Mouse (Mus musculus) adrenal gland (tissue): Measurements from ENCODE around the gene Gnptg.
"Not testable (repeated sequence)": the region's sequence is repeated elsewhere in the genome, so short reads cannot be mapped to it uniquely, and the experiment has no call there.

Source experiments
- intact Hi-C: fragments of 180-260 bp; cut with DNase I; formaldehyde crosslinking; loops from one replicate; pipeline ENCODE4 v1.15.1; 2025

Gene Gnptg

DNA sequence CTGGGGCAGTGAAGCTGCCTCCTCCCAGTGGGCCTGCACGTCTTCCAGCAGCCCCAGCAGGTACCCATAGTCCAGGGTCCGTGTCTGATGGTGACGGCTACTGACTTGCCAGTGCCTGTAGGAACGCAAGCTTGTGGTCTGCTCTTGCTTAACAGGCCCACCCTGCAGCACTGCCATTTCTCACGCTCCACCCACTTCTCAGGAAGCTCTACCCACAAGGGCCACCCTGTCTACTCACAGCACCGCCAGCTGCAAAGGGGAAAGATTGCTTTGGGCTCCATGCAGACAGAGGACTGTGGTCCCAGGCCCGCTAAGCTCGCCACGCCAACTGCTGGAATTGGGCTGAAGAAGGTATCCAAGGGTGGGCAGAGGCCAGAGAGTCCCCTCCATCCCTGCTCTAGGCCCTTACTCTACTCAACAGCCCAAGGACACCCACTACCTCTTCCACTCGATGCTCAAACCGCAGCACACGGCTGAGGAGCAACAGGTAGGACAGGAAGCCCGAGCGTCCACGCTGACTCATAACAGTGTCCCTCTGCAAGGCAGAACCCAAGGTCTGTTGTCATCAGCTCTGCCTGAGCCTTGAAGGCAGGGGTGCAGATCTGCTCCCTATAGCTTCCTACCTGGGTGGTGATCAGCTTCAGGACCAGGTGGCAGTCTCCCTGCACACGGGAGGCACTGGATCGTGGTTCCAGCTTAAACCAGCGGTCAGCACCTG lies 8.3 kb upstream of the Gnptg start:
- intact Hi-C loops, result no loop called here

DNA sequence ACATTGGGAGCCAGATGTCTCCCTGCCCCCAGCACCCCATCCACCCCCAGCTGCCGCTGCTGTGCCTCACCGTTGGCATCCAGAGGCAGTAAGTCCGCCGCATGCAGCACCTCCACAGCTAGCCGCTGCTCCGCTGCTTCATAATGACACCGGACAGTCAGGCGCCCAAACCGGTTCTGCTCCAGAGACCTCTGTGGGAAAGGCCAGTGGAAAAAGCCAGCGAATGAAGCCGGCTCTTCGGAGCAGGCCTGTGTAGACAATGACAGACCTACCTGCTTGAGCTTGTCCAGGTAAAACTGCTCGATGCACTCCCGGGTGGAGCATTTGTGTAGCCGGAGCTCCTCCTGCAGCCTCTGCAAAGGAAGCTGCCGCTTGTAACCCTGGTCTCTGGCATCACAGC lies 4.3 kb upstream of the Gnptg start:
- intact Hi-C loops, result no loop called here

DNA sequence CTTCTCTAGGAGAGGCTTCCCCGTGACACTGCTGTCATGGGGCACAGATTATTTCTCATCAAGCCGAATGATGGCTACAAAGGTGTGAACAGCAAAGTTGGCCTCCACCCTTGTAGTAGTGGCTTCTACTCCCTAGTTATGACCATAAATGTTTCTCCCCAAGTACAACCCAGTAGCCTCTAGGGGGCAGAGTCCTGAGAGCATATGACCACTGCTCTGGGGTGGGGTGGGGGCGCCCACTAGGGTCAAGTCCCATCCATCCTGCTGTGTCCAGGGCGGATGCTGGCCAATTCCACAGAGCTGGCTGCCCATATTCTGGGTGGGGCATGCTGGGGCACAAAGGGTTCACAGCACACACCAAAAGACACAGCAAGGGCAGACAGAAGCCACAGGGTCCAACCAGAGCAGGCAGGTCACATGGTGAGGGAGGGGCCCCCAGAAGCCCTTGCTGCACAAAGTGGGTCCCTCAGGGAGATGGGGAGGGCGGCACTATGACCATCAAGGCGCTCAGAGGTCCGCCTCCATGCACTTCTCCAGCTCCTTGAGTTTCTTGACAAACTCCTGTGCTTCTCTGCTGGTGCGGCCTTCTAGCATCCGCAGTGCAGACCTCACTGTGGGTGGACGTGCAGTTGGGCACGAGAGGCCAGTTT lies 3.3 kb upstream of the Gnptg start:
- intact Hi-C loops, result no loop called here

DNA sequence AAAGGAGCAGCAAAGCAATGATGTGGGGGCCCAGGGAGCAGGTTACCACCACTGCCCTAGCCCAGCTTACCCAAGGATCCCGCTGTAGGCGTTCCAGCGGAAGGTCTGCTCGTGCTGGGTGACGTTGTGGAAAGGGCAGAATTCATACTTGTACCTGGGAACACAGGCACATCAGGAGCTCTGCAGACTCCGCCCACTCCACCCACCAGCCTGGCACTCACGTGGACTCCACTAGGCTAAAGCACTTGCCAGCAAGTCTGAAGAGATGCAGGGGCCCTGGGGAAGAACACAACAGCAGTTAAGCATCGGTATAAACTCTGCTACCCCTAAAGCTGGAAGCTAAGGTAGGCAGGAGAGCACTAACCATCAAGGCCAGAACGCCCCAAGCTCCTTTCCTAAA lies 4.3 kb downstream of the Gnptg start:
- intact Hi-C loops, result no loop called here

DNA sequence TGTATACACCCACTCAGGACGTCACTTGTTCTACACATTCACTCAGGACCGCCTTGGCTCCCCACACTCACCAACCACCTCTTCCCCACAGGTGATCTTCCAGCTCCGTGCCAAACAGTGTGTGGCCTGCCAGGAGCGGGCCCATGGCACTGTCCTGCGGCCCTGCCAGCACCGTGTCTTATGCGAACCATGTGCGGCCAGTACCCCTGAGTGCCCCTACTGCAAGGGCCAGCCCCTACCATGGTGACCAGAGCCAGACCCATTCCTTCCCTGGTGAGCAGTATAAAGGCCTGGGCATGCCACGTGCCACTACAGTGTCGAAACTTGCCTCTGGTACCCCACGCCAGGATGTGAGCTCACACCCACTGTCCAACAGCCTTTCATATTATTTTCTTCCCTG lies 8.3 kb downstream of the Gnptg start:
- intact Hi-C loops, result not testable (repeated sequence)

DNA sequence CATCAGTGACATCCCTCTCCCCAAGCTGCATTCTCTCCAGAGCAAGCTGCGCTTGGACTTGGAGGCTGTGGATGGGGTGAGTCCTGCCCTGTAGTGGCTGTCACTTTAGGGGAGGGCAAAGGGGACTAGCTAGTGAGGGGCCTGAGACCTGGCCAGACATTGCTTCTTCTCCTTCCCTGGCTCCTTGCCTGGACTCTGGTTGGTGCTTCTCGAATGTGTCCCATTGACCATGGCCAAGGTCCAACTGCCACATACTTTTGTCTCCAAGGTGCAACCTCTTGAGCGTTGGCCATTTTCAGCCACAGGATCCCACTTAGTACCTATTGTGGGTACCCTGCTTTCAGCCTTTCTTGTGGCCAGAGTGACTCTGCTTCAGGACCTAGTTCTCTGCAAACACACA lies 9.2 kb downstream of the Gnptg start:
- intact Hi-C loops, result no loop called here

DNA sequence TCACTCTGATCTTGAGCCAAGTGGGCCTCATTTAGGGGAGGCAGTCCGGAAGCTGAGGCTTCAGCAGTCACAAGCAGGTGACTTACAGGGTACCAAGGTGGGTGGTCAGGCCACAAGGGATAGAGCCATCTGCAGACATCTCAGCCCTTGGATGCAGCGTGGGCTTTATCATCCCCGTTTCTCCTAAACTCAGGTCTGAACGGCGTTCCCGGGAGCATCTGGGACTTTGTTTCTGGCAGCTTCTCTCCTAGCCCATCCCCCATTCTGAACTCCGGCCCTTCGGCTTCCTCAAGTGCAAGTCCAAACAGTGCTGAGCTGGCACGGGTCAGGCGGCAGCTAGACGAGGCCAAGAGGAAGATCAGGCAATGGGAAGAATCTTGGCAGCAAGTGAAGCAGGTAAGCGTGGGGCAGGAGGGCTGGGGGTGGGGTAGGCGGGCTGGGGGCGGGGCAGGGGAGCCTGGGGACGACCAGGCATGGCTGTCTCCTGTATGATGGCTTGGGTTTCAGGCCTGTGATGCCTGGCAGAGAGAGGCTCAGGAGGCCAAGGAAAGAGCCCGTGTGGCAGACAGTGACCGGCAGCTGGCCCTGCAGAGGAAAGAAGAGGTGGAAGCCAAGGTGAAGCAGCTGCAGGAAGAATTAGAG lies 9.8 kb downstream of the Gnptg start:
- intact Hi-C loops, result not testable (repeated sequence)

DNA sequence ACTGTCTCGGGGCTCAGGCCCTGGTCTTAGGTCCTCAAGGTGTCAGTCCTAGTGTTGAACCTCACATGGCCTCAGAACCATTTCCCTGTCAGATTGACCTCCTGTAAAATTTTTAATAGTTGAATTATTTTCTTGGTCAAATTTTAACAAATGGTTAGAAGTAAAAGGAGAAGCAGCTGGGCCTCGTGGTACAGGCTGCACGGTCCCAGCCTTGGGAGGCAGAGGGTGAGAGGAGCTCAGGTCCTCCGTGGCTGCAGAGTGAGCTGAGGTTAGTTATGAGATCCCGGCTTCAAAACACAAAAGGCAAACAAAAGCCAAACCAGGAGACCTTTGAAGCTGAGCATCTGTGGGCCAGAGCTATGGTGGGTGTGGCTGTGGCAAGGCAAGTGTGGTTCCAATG lies 11.9 kb downstream of the Gnptg start:
- intact Hi-C loops, result no loop called here

DNA sequence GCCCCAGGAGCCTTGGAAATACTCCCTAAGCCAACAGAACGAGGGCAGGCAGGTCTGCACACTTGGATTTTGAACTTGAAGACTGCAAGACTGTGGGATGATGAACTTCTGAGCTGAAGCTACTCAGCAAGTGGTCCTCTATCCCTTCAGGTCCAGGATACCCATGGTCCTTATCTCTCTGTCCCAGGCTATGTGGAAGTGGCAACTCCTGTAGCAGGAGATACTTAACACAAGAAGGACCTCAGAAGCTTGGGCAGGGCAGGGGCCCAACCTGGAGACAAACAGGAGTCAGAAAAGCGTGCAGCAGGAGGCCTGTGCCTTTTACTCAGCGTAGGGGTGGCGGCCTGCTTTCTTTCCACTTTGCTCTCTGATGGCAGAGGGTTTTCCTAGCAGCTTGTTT lies 14.3 kb downstream of the Gnptg start:
- intact Hi-C loops, result no loop called here

DNA sequence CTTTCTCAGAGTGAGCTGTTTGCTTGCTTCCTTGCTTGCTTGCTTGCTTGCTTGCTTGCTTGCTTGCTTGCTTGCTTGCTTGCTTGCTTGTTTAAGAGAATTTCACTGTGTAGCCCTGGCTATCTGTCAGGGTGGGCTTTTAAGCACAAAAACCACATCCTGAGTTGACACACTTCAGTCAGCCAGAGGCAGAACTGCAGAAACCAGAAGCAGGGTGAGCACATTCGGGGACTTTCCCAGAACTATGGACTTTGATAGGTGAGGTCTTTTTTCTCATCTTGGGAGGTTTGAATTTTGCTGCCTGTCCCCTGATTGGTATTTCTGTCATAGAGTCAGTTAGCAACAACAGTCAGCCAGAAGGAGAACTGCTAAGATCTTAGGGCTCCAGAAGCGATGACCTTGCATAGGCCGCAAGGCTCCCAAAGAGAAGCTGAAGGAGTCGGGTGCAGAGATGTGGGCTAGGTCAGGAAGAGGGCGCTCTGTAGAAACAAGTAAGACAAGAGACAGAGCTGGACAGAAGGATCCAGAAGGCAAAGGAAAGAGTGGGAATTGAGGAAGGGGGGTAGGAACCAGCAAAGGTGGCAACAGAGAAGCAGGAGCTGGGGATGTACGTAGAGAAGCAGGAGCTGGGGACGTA lies 15.2 kb downstream of the Gnptg start:
- intact Hi-C loops, result no loop called here

DNA sequence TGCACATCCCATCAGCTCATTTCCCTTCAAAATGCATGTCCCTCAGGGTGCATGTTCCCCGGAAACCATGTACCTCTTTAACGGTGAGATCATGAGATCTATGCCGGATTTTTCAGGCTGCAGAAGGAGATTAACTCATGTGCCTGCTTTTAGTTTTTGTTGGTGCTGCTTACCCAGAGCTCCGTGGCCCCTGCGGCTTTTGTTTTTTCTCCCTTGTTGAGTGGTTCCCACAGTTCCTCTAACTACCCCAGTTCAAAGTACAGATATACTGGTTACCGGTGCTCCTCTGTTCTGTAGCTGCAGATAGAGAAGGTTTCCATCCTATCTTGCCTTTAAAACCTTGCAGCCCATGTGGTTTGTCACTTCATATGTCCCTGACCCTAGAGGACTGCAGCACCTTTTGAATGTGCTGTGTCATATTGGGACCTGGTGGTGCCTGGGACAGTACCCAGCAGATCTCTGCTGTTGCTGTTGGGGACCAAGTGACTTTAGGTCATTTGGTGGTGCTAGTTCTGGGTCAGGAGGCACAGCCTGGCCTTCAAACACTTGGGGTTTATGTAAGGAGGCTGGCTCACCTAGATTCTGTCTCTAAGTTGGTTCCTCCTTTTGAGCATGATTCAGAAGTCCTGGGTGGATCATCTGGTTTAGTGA lies 16.8 kb downstream of the Gnptg start:
- intact Hi-C loops, result no loop called here

DNA sequence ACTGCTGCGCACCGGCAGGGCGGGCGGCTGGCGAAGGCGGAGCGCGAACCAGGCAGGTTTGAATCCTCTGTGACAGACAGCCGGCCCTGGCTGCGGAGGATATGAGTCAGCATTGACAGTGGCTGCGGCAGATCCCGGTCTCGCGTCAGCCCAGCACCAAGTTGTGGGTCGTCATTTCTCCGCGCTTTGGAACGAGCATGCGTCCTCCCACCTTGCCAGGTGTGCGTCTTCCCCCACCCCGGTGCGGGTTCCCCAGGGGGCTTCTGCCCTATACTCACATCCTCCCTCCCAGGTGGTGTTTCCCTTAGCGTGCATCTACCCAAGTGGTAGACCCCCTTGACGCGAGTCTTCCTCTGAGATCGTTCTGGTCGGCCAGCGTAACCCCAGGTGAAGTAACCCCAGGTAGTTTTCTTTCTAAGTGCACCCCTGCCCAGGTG lies 17.4 kb downstream of the Gnptg start:
- intact Hi-C loops, result not testable (repeated sequence)

DNA sequence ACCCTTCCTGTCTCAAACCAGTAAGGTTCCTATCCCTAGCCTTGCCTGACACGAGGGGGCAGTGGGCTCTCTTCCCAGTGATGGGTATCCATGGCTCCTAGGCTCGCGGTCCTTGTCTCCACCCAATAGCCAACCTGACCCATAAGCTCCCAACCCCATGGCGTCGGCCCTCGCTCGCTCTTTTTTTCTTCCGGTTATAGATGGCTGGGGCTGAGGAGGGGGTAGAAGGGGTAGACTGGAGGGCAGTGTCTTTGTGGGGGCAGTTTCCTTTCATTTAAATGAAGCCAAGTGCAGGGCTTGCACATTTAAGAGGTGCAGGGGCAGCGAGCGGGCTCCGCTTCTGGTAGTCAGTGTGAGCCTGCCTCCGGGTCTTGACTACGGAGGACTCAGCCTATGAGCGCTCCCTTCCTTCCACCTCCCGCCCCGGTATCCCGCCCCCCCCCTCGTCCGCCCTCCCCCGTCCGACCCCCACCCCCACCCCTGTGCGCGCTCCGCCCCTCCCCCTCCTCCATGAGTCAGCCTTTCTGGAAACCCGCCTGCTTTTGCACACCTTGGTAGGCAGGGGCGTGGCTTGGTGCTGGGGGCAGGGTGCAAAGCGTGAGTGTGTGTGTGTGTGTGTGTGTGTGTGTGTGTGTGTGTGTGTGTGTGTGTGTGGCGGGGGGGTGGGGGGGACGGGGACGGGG lies 18.0 kb downstream of the Gnptg start:
- intact Hi-C loops, result no loop called here

DNA sequence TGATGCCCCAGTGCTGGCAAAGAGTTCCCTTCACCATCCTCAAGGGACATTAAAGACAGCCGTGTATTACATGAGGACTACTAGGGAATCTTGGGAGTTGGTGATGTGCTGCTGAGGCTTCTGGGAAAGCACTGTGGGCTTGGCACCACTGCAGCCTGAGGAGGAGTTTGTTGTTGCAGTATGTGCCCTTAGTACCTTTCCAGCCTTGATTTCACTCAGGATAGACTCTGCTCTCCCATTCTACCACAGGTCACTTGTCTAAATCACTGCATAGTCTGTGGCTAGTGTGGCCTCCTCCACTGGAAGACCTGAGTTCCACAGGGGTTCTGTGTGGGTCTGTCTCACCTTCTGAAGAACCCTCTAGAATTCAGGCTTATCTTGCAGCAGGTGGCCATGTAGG lies 19.2 kb downstream of the Gnptg start:
- intact Hi-C loops, result no loop called here

DNA sequence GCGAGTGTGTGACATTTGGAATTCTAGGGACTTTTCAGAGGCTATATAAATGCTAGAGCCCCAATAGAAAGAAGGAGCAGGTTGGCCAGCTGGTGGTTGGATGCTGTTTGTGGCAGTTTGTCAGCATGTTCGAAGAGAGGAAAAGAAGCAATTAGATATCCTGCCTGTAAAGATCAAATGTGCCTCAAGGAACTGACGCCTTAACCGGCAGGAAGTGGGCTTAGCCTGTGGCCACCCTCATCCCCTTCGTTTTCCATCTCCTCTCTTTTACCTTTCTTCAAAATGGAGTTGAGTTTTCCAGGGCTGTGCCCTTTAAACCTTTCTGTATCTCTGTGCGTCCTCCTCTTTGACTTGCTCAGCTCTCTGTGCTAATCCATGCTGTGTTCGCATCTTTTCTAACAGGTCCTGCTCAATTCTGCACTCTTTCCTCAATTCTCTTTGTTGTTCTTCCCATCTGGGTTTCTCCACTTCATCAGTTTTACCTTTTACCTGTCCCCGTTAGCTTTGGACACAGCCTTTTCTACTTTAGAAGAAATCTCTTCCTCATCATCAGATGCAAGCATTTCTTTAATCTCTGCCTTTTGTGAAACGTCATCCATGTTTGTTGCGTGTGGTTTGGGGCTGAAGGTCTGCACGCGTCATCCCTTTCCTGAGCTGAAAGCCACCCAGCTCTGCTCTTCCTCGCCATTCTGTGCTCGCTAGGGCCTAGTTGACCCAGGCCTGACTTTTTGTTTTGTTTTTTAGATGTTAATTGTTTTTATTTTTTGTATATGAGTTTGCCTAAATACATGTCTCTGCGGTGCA lies 20.2 kb downstream of the Gnptg start:
- intact Hi-C loops, result no loop called here

DNA sequence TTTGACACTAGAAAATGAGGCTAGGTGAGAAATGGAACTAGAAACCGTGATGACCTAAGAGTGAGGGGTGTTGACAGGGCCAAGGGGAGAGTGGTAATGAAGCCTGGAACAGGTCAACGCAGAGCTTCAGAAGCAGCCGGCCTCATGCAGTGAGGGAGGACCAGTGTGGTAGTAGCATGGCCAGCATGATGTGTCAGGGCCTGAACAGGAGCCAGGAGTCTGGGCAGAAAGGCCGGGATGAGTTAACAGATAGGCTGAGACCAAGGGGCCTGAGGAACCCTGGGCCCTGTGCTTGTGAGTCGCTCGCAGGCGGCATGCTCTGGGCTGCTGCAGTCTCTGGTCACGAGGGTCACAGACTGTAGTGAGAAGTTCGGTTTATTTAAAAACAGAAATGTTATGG lies 21.0 kb downstream of the Gnptg start:
- intact Hi-C loops, result no loop called here

DNA sequence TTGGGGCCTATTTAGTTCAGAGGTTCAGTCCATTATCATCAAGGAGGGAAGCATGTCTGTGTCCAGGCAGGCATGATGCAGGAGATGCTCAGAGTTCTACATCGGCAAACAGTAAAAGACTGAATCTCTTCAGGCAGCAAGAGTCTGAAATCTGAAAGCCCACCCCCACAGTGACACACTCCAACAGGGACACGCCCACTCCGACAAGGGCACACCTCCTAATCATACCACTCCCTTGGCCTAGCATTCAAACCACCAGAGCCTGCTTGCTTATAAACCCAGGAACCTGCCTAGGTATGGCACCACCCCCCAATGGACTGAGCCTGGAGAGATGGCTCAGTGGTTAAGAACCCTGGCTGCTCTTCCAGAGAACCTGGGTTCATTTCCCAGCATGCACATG lies 24.5 kb downstream of the Gnptg start:
- intact Hi-C loops, result no loop called here

DNA sequence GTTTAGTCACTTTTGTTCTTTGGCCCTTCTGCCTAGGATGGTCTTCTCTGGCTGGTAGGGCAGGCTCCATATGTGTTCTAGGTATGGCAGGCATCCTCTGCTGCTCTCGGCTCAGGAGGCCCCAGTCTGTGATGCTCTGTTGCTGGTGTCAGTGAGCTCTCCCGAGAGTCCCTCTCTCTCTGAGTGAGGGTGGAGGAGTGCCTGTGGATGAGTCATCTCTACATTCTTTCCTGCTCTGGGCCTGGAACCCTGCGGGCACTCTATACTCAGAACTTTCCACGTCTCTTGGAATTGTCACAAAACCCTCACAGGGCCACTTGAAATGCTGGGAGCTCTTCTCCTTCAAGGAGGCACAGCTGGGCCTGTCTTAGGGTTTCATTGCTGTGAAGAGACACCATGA lies 28.2 kb downstream of the Gnptg start:
- intact Hi-C loops, result no loop called here

DNA sequence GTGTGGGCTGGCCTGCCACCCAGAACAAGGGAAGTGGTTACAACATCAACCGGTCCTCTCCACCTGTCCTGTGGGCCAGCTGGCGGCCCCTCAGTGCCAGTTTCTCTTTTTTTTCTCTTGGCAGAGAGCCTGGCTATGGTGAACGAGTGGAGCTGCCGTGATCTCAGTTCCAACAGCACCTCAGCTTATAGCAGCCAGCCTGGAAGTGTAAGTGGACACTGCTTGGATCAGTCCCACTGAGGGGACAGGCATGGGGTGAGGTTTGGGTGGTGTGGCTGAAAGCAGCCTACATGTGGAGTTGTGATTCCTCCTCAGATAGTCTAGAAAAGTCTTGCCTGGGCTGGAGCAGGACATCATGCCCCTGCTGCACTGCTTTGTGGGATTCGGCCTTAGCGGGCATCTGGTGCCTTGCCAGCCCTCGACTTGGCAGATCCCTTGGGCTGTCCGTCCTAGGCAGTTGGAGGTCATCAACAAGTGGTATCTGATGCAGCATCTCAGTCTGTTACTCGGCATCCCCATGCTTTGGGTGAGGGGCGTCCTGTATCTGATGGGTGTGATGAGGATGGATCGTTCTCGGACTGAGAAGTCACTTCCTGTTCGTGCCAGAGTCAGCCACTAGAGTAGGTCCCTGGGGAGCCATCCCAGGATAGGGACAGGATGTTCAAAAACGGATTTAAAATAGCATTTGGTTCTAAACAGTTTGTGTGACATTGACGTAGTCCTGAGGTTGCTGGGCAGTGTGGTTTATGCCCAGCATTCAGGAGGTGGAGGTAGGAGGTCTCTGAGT lies 29.1 kb downstream of the Gnptg start:
- intact Hi-C loops, result no loop called here

DNA sequence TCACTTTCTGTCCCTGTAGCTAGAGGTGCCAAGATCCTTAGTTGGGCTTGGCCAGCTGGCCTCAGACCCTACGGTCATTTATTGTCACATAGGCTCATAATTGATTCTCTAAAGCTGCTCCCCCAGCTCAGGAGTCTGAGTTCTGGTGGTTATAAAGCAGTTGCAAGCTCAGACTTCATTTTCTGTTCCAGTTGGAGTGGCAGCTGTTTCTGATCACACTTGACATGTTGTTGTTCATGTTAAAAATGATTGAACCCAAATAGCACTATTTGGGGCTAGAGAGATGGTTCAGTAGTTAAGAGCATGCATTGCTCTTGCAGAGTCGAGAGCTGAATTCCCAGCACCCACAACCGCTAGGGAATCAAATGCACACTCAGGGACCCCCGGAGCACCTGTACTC lies 29.9 kb downstream of the Gnptg start:
- intact Hi-C loops, result no loop called here
